12 mouse cellular contexts compared by ENCODE assay signal in the genomic region with DNA sequence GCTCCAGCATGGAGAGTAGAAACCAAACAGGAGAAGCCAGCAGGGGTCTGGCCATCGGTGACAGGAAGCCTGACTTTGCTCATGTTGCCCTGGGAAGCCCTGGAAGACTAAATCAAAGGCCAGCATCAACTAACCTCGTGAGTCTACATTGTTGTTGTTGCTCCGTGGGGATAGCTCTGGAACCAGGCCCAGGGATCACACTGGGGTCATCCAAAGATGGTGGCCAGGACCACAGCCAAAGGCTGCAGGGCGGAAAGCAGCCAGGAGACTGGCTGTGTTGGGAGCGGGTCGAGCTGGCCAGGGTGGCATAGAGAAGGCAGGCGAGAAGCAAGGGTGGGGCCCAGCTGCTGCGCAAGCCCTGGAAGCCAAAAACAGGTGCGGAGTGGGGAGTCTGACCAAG.
"Had no signal": no experiment of that assay in that cellular context is flagged by ENCODE, and none has a peak within 500 bp of the region (broad histone marks: within the 10 kb centered on the region; RNA-seq: fewer than 3 reads in every experiment).

No protein-coding gene starts in this region.

- H3K4me3 ChIP-seq: limb, embryonic 15.5 days; liver, embryonic 12.5 days; lung, embryonic 15.5 days; midbrain, embryonic 12.5 days; neural tube, embryonic 13.5 days had no signal

- H3K27me3 ChIP-seq: limb, embryonic 15.5 days; liver, embryonic 12.5 days; lung, embryonic 15.5 days; neural tube, embryonic 13.5 days had no signal

- H3K27ac ChIP-seq: kidney, postnatal 0 days; limb, embryonic 15.5 days; liver, embryonic 12.5 days; lung, embryonic 15.5 days had no signal

- DNase-seq: kidney, adult 8-10 months; retina, postnatal 1 day; right cerebral cortex, postnatal 4 days; spleen, adult 18-20 months; thymus, adult 18-20 months; thymus, postnatal 14 days had no signal

- H3K36me3 ChIP-seq: lung, embryonic 15.5 days; midbrain, embryonic 12.5 days; neural tube, embryonic 13.5 days had no signal
